Mouse (Mus musculus) lung, embryonic 14.5 days (tissue): ENCODE data around the gene Ctrl. TPM values are rescaled to one million over a fixed set of nuclear protein-coding genes. Genes with fewer than 3 reads are reported as not detected.
"Not testable (repeated sequence)": the region's sequence is repeated elsewhere in the genome, so short reads cannot be mapped to it uniquely, and the experiment has no call there.

ENCODE experiments used
- ATAC-seq: fragments of 200-750 bp; cut with Nextera tagmentation; 2 replicates; pipeline ENCODE4 v1.8.0; 2017; ENCODE audit warnings: mild to moderate bottlenecking, moderate TSS enrichment, moderate library complexity; ENCODE audit not compliant: insufficient read depth
- DNase-seq: peaks from one replicate; pipeline ENCODE4 v3.0.0-alpha.2; 2015
- H3K27ac ChIP-seq: fragments of 300-500 bp; sonication (generic); 2 replicates; pipeline ENCODE4 v1.5.1; 2014; ENCODE audit warnings: low read depth, mild to moderate bottlenecking, moderate library complexity
- H3K27me3 ChIP-seq: fragments of 300-500 bp; sonication (generic); 2 replicates; pipeline ENCODE4 v1.6.1; 2014; ENCODE audit warnings: low read length, control low read depth; ENCODE audit not compliant: insufficient read depth
- H3K36me3 ChIP-seq: fragments of 300-500 bp; sonication (generic); 2 replicates; pipeline ENCODE4 v1.6.1; 2014; ENCODE audit warnings: control low read depth; ENCODE audit not compliant: insufficient read depth
- H3K4me1 ChIP-seq: fragments of 300-500 bp; sonication (generic); 2 replicates; pipeline ENCODE4 v1.6.1; 2014; ENCODE audit warnings: antibody characterized with exemption, control low read depth; ENCODE audit not compliant: insufficient read depth
- H3K4me2 ChIP-seq: fragments of 300-500 bp; sonication (generic); 2 replicates; pipeline ENCODE4 v1.6.1; 2014; ENCODE audit warnings: mild to moderate bottlenecking
- H3K4me3 ChIP-seq: fragments of 300-500 bp; sonication (generic); 2 replicates; pipeline ENCODE4 v1.5.1; 2014; ENCODE audit warnings: low read depth, low read length
- H3K9ac ChIP-seq: fragments of 300-500 bp; sonication (generic); 2 replicates; pipeline ENCODE4 v1.6.1; 2014
- H3K9me3 ChIP-seq: fragments of 300-500 bp; sonication (generic); 2 replicates; pipeline ENCODE4 v1.6.1; 2016; ENCODE audit warnings: low read depth, low read length, control low read depth
- CTCF ChIP-seq: IDR thresholded peaks from 2 replicates; pipeline ENCODE4 v1.5.1; 2016; ENCODE audit warnings: antibody characterized with exemption, low read depth
- WGBS: fragments of 180-500 bp; shearing (Covaris S2); extraction: QIAGEN DNeasy Blood & Tissue Kit; methylation state at CpG from one replicate; pipeline ENCODE4 v1.1.7; 2014; 5-methylcytosine and 5-hydroxymethylcytosine counted together
- polyA plus RNA-seq: library from polyadenylated mRNA; unstranded; fragments of >200 nt; fragmentation: Nextera tagmentation; extraction: Ambion mirVana; gene quantifications from 2 replicates; pipeline ENCODE4 v1.2.1, GENCODE M21; 2014

Gene Ctrl
- polyA plus RNA-seq: 0.41 and 0.68 TPM in 2 replicates

GRCm38 (mm10) chr8:105933762-105934161 is at the start of gene Ctrl:
Gene Ctrl, minus strand, starts transcription at chr8:105933862.
- 84% methylated on average over 2 of the region's 2 CpGs for WGBS
- Histone ChIP-seq H3K9me3 (no peaks in the 10 kb centered on the region), H3K27ac (no peak within 1 kb of the TSS), H3K4me1 (peaks cover 5% of the 10 kb centered on the region; the same call in 1 of the 2 replicates), H3K4me2 (no peak within 1 kb of the TSS), H3K9ac (no peak within 1 kb of the TSS), H3K36me3 (peaks cover 32% of the 10 kb centered on the region), H3K27me3 (no peaks in the 10 kb centered on the region), H3K4me3 (no peak within 1 kb of the TSS)
- no peak for TF ChIP-seq CTCF
- ATAC-seq (no peak), DNase-seq (no peak)

- 77% methylated on average over 11 of the region's 11 CpGs for WGBS
- not testable (repeated sequence) for H3K4me3 ChIP-seq, H3K27ac ChIP-seq, DNase-seq, H3K9ac ChIP-seq, H3K4me1 ChIP-seq, H3K4me2 ChIP-seq, ATAC-seq, H3K27me3 ChIP-seq, H3K9me3 ChIP-seq, H3K36me3 ChIP-seq
Observed at GRCm38 (mm10) chr8:105983406-105983805, 49.7 kb upstream of the Ctrl start.

GRCm38 (mm10) chr8:105981146-105981545 is 47.5 kb upstream of the Ctrl start:
- Histone ChIP-seq H3K4me1 (no peaks in the 10 kb centered on the region), H3K36me3 (no peaks in the 10 kb centered on the region), H3K27ac (no peak overlapping the region), H3K4me3 (no peak overlapping the region), H3K9me3 (no peaks in the 10 kb centered on the region), H3K27me3 (no peaks in the 10 kb centered on the region), H3K9ac (no peak overlapping the region), H3K4me2 (no peak overlapping the region)
- DNase-seq: no peak
- ATAC-seq: no peak
- WGBS: 88% methylated on average over 1 of the region's 1 CpGs
- TF ChIP-seq CTCF: no peak

GRCm38 (mm10) chr8:105979325-105979724 is 45.7 kb upstream of the Ctrl start, which contains the start of gene Dpep3:
Gene Dpep3, minus strand, starts transcription at chr8:105979429.
- DNase-seq (no peak), ATAC-seq (no peak)
- Histone ChIP-seq H3K4me2 (no peak within 1 kb of the TSS), H3K36me3 (no peaks in the 10 kb centered on the region), H3K9ac (no peak within 1 kb of the TSS), H3K9me3 (no peaks in the 10 kb centered on the region), H3K4me1 (no peaks in the 10 kb centered on the region), H3K27ac (no peak within 1 kb of the TSS), H3K27me3 (no peaks in the 10 kb centered on the region), H3K4me3 (no peak within 1 kb of the TSS)
- TF ChIP-seq CTCF: no peak
- WGBS: 91% methylated on average over 15 of the region's 15 CpGs

- Histone ChIP-seq H3K27me3 (no peaks in the 10 kb centered on the region), H3K4me1 (no peaks in the 10 kb centered on the region), H3K27ac (no peak overlapping the region), H3K9ac (no peak overlapping the region), H3K9me3 (no peaks in the 10 kb centered on the region), H3K4me2 (no peak overlapping the region), H3K36me3 (no peaks in the 10 kb centered on the region), H3K4me3 (no peak overlapping the region)
- TF ChIP-seq CTCF: no peak
- no peak for ATAC-seq
- 62% methylated on average over 7 of the region's 7 CpGs for WGBS
- DNase-seq: no peak
Observed at GRCm38 (mm10) chr8:105975363-105975762, 41.7 kb upstream of the Ctrl start.

- Histone ChIP-seq H3K9me3 (no peaks in the 10 kb centered on the region), H3K4me1 (peaks cover 6% of the 10 kb centered on the region; the same call in 1 of the 2 replicates), H3K4me3 (no peak overlapping the region), H3K36me3 (no peaks in the 10 kb centered on the region), H3K27ac (no peak overlapping the region), H3K4me2 (no peak overlapping the region), H3K9ac (no peak overlapping the region), H3K27me3 (no peaks in the 10 kb centered on the region)
- 74% methylated on average over 8 of the region's 8 CpGs for WGBS
- ATAC-seq (no peak), DNase-seq (no peak)
- no peak for TF ChIP-seq CTCF
Observed at GRCm38 (mm10) chr8:105971019-105971720, 37.5 kb upstream of the Ctrl start.

- no peak overlapping the region for H3K9ac ChIP-seq
- no peaks in the 10 kb centered on the region for H3K36me3 ChIP-seq
- no peak for ATAC-seq
- H3K4me1 ChIP-seq: peaks cover 8% of the 10 kb centered on the region; the same call in 1 of the 2 replicates
- TF ChIP-seq CTCF: no peak
- DNase-seq: no peak
- H3K4me2 ChIP-seq: no peak overlapping the region
- WGBS: 70% methylated on average over 1 of the region's 1 CpGs
- H3K27ac ChIP-seq: no peak overlapping the region
- H3K27me3 ChIP-seq: no peaks in the 10 kb centered on the region
- no peaks in the 10 kb centered on the region for H3K9me3 ChIP-seq
- H3K4me3 ChIP-seq: no peak overlapping the region
Observed at GRCm38 (mm10) chr8:105969367-105969766, 35.7 kb upstream of the Ctrl start.
